Mouse (Mus musculus): ENCODE measurements around the gene Krtcap2.
A peak's percentile ranks its signal among the peaks of the same experiment; 100 is the strongest.

Krtcap2 gene

GRCm38 (mm10) chr3:89282291-89282643, 36.5 kb downstream of the Krtcap2 start:
- no peak for DNase-seq

- DNase-seq, result no peak
Observed at GRCm38 (mm10) chr3:89284261-89284660, 38.5 kb downstream of the Krtcap2 start.

GRCm38 (mm10) chr3:89285526-89285925, 39.8 kb downstream of the Krtcap2 start:
- no peak for DNase-seq

GRCm38 (mm10) chr3:89287286-89287685, 41.5 kb downstream of the Krtcap2 start:
- DNase-seq, result no peak

- peak; percentile 33 for DNase-seq
Observed at GRCm38 (mm10) chr3:89288503-89288928, 42.8 kb downstream of the Krtcap2 start.

- DNase-seq, result no peak
Observed at GRCm38 (mm10) chr3:89291874-89292273, 46.1 kb downstream of the Krtcap2 start.

GRCm38 (mm10) chr3:89292303-89292702, 46.5 kb downstream of the Krtcap2 start:
- no peak for DNase-seq

GRCm38 (mm10) chr3:89293247-89293918, 47.6 kb downstream of the Krtcap2 start:
- DNase-seq, result no peak

- no peak for DNase-seq
Observed at GRCm38 (mm10) chr3:89294195-89294594, 48.4 kb downstream of the Krtcap2 start.

- DNase-seq, result no peak
Observed at GRCm38 (mm10) chr3:89295685-89296230, 50.0 kb downstream of the Krtcap2 start.

- DNase-seq, result no peak
Observed at GRCm38 (mm10) chr3:89296761-89297396, 51.1 kb downstream of the Krtcap2 start.

- DNase-seq, result no peak
Observed at GRCm38 (mm10) chr3:89298908-89299307, 53.1 kb downstream of the Krtcap2 start.

GRCm38 (mm10) chr3:89299499-89299898, 53.7 kb downstream of the Krtcap2 start:
- peak; percentile 52 for DNase-seq
